Mouse (Mus musculus) gastrocnemius, adult 2 months (tissue): ENCODE results near the gene Cxcl12. TPM values are rescaled to one million over a fixed set of nuclear protein-coding genes. Genes with fewer than 3 reads are reported as not detected.

Source experiments
- DNase-seq: peaks from one replicate; pipeline ENCODE4 v3.0.0; 2022
- H3K27ac ChIP-seq: fragments of 200-600 bp; 2 replicates; pipeline ENCODE4 v1.8.1; 2022; ENCODE audit warnings: mild to moderate bottlenecking
- H3K4me3 ChIP-seq: fragments of 200-600 bp; 2 replicates; pipeline ENCODE4 v1.8.1; 2022; ENCODE audit warnings: mild to moderate bottlenecking, moderate library complexity
- CTCF ChIP-seq: fragments of 200-600 bp; IDR thresholded peaks from 2 replicates; pipeline ENCODE4 v1.8.1; 2022; ENCODE audit warnings: antibody characterized with exemption, mild to moderate bottlenecking, moderate library complexity
- intact Hi-C: fragments of 180-260 bp; cut with DNase I; formaldehyde crosslinking; loops from one replicate; pipeline ENCODE4 v1.15.1; 2025
- total RNA-seq, 2 experiments: library from RNA; stranded (reverse); gene quantifications; 2 replicates each; pipeline ENCODE4 v1.2.3; 2021

Gene Cxcl12
- total RNA-seq, 2 experiments from 2014 or later: 41.3 to 61.9 TPM

- DNase-seq: no peak
- no peak overlapping the region for H3K27ac ChIP-seq
- no peak for TF ChIP-seq CTCF
- H3K4me3 ChIP-seq: no peak overlapping the region
- intact Hi-C loops: loop anchor here (10.0 kb wide), 1 partner anchor 395 kb away; no protein-coding TSS in a partner anchor
These were observed 8.3 kb upstream of the Cxcl12 start for GRCm38 (mm10) chr6:117159710-117160690.

GRCm38 (mm10) chr6:117163486-117163885, 4.8 kb upstream of the Cxcl12 start:
- no peak for DNase-seq
- Histone ChIP-seq H3K4me3 (no peak overlapping the region), H3K27ac (no peak overlapping the region)
- no peak for TF ChIP-seq CTCF
- intact Hi-C loops: loop anchor here (10.0 kb wide), 1 partner anchor 399 kb away; no protein-coding TSS in a partner anchor

DNA sequence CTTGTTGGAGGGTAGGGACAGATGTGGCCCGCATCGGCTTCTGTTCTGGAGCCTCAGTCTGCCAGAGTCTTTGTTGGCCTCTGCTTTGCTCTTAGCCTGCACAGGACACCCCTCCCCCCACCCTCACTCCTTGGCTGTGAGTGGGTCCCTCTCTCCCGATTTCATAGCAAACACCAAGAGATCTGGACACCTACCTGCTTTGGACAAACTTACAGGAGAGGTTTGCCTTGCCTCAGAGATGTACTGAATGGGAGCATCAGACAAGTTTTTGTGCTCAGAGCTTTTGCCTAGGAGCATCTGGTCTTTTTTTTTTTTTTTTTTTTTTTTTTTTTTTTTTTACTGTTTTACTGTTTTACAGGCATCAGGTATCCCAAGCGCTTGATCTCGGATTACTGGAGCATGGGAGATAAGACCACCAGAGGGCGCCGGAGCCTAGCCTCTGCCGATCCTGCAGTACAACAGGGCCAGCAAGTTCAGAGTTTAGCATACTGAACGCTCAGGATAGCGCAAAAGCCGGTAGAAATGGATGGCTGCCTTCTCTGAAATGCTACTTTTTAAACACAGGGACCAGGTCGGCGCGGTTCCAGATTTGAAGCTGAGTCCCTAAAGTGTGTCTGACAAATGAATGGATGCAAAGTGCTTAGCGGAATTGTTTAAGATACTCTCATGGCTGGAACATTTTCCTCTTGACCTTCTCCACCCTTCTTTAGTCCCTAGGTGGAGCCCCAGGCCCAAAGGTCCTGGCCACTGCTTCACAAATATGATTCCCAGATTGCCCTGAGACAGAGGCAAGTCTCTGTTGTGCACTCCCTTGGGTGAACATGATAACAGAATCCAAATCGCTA, 1.5 kb upstream of the Cxcl12 start:
- peak; percentile 72 for TF ChIP-seq CTCF
- DNase-seq: peak; percentile 91
- intact Hi-C loops: loop anchor here (2.0 to 10.0 kb wide), 4 partner anchors 200 to 658 kb away; no protein-coding TSS in a partner anchor
- peak overlapping the region; percentile 92 for H3K27ac ChIP-seq
- peak overlapping the region; percentile 86 for H3K4me3 ChIP-seq

DNA sequence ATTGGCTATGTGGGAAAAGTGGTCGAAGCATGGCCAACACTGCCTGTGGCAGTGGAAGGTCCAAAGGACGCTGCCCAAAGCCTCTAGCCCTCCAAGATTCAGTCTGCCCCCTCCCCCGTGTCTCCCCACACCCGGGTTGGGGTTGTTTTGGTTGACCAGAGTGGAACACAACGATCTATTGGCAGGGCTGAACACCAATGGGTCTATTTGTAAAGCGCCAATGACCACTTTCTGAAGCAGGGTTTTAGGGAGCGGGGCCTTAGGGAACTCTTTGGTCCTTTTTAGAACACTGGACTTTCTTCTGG, 957 bp upstream of the Cxcl12 start:
- intact Hi-C loops: loop anchor here (2.0 to 10.0 kb wide), 4 partner anchors 200 to 657 kb away; no protein-coding TSS in a partner anchor
- DNase-seq: peak; percentile 53
- peak overlapping the region; percentile 86 for H3K4me3 ChIP-seq
- peak overlapping the region; percentile 92 for H3K27ac ChIP-seq
- no peak for TF ChIP-seq CTCF

- no peak for TF ChIP-seq CTCF
- H3K4me3 ChIP-seq: peak overlapping the region; percentile 86
- DNase-seq: no peak
- peak overlapping the region; percentile 92 for H3K27ac ChIP-seq
- intact Hi-C loops: loop anchor here (5.0 to 10.0 kb wide), 3 partner anchors 202 to 518 kb away; no protein-coding TSS in a partner anchor
These were observed 945 bp downstream of the Cxcl12 start for GRCm38 (mm10) chr6:117169051-117169909.

DNA sequence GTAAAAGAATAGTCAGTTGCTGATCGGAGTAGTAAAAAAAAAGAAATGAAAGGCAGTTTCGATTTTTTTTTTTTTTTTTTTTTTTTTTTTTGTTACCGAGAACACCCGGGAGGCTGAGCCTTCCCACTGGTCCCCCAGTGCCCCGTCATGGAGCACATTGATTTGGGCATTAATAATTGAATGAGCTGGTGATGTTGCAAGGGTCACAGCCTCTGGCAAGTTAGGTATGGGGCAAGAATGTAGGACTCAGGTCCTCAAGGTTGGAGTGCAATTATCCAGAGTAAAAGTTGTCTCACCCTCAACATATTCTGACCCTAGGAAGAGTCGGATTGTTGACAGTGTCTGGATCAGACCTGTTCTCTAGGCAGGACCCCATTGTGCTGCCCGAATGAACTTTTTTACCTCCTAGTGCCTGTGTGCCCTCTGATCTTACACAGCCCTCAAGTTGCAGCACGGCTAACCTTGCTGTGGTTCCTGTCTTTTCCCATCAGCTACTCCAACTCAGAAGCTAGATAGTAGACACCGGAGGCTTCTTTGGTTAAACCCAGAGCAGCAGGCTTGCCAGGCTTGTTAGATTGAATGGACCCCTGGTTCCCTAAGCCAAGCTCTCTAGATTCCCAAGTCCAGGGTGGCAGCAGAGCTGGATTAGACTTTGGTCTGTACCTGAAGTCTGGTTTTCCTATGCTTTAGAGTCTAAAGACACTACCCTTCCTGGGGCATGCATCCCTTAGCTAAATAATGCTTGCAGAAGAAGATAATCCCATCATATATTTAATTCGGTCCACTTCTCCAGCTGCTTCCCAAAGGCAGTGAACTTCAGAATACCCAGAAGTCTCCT, 1.8 kb downstream of the Cxcl12 start:
- H3K4me3 ChIP-seq: peak overlapping the region; percentile 86
- DNase-seq: no peak
- peak overlapping the region; percentile 92 for H3K27ac ChIP-seq
- intact Hi-C loops: loop anchor here (5.0 to 10.0 kb wide), 4 partner anchors 203 to 517 kb away; no protein-coding TSS in a partner anchor
- TF ChIP-seq CTCF: no peak

GRCm38 (mm10) chr6:117172358-117172757, 4.0 kb downstream of the Cxcl12 start:
- Histone ChIP-seq H3K27ac (peak overlapping the region; percentile 53), H3K4me3 (peak overlapping the region; percentile 86)
- no peak for DNase-seq
- TF ChIP-seq CTCF: no peak
- intact Hi-C loops: loop anchor here (10.0 kb wide), 1 partner anchor 262 kb away; no protein-coding TSS in a partner anchor

- H3K4me3 ChIP-seq: peak overlapping the region; percentile 86
- peak overlapping the region; percentile 33 for H3K27ac ChIP-seq
- TF ChIP-seq CTCF: no peak; the same call in 1 of the 2 replicates
- intact Hi-C loops: loop anchor here (10.0 kb wide), 1 partner anchor 261 kb away; no protein-coding TSS in a partner anchor
- peak; percentile 87 for DNase-seq
These were observed 5.5 kb downstream of the Cxcl12 start for GRCm38 (mm10) chr6:117173876-117174275.

GRCm38 (mm10) chr6:117175113-117175793, 6.9 kb downstream of the Cxcl12 start:
- intact Hi-C loops: loop anchor here (10.0 kb wide), 1 partner anchor 260 kb away; no protein-coding TSS in a partner anchor
- TF ChIP-seq CTCF: no peak

DNA sequence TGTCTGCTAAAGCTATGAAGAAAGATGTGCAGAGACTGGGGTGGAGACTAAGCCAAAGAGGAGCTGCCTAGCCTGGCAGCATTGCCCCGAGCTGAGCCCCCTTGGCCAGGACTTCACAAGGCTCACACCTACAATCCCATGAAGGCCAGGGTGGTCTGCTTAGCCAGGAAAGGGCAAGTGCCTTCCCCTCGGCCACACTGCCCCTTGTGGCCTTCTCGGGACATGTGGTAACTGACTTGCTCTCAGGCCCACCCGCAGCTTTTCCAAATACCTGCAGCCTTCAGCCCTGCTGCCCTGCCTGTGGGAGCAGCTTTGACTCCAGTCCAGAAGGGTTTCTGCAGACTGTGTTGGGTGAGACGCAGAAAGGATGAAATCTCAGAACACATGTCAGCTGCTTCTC, 8.1 kb downstream of the Cxcl12 start:
- intact Hi-C loops: loop anchor here (10.0 kb wide), 1 partner anchor 258 kb away; no protein-coding TSS in a partner anchor
- peak; percentile 21; the same call in 1 of the 2 replicates for TF ChIP-seq CTCF
- no peak for DNase-seq
- H3K27ac ChIP-seq: no peak overlapping the region
- H3K4me3 ChIP-seq: no peak overlapping the region

More at GRCm38 (mm10) chr6:117175113-117175793, 6.9 kb downstream of the Cxcl12 start:
- Histone ChIP-seq H3K27ac (no peak overlapping the region), H3K4me3 (no peak overlapping the region)
- no peak for DNase-seq
